Mouse (Mus musculus): Measurements from ENCODE around the gene Ralgps2.

Ralgps2 gene

DNA sequence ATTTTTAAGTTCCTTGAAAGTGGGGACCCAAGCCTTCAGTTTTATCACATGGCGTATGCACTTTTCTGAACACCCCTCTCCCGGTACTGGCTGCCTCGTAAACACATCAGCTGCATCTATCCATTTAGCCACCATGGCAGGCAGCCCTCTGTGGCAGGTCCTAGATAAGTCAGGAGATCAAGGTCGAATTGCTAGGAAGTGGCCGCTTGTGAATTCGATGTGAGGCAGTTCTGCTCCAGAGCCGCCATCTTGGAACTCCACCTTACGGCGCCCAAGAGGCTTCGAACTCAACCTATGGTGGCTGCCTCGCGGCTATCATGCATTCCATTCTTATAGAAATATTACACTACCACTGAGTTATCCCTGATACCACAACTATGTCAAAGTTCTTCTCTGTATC is 14.8 kb upstream of the Ralgps2 start:
- no peak for DNase-seq

- DNase-seq = no peak
Observed at GRCm38 (mm10) chr1:156950354-156950753, 10.9 kb upstream of the Ralgps2 start.

- DNase-seq = peak in 1 of 2 experiments; percentile 24
Observed at GRCm38 (mm10) chr1:156940584-156940983, 1.2 kb upstream of the Ralgps2 start.

- no peak for DNase-seq
Observed at GRCm38 (mm10) chr1:156940142-156940522, 706 bp upstream of the Ralgps2 start.

DNA sequence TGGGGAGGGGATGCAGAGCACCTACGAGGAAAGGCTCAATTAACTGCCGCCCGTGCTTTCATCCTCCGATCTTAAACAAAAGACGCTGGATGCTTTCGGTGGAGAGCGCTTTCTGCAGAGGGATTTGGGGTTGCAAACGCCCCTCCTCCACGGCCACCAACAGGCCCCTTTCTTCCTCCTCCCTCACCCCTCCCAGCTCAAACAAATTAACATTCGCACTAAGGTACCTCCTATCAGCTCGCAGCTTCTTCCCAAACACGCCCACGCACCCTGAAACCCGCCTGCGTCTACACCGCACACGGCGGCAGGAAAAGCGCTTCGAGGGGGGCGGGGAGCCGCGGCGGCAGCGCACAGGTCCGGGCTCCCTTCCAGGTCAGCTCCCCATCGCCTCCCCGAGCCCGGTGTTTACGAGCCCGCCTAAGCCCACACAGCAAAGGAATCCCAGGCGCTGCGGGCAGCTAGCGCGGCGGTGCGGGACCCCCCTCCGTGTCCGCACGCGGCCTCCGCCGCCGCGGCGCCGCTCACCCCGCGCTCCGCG is 652 bp downstream of the Ralgps2 start:
- DNase-seq = peak; percentile 79 to 80

GRCm38 (mm10) chr1:156937436-156937835 is 2.0 kb downstream of the Ralgps2 start:
- DNase-seq = no peak

DNA sequence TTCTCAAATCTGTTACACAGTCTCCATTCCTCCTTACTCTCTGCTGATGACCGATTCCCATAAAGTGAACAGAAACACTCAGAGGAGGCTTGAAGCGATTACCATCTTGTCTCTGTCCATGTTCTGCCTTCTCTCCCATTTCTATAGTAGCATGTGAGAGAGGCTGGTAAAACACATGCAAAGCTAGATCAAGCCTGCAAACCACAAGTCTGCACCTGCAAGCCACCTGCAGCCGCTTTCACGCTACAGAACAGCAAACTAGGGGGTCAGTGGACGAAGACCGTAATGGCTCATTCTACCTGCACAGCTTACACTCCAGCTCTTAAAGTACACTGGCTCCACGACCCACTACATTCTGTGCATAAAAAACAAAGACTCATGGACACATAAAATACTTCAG is 5.7 kb downstream of the Ralgps2 start:
- peak; percentile 42 to 46 for DNase-seq

DNA sequence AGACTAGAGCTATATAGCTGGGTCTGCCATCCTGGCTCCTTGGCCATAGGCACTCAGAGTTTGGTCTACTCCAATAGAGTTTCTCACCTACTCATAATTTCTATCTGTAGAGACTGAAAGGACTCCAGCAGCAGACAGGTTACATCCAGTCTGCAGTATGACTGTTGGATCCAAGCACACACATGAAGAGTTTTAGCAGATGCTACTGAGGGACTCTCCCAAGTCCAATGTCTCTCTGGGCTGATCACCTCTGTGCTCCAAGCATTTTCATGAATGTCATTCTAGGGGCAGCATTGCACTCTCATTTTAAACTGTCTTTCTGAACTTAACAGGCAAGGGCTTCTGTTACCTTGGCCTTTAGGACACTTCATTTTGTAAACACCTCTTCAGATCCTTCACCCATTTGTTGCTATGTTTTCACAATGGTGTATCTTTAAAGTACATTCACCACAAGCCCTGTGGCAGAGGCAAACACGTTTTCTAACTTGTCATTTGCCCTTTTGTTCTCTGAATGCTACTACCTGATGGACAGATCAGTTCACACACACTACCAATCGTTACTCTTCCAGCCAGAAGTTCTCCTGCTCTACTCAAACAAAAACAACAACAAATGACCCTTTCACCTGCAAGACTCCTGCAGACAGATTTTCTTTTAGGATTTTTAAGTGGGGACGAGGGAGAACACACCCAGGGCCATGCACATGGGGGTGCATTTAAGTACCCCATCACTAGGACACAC is 7.2 kb downstream of the Ralgps2 start:
- DNase-seq = no peak

DNA sequence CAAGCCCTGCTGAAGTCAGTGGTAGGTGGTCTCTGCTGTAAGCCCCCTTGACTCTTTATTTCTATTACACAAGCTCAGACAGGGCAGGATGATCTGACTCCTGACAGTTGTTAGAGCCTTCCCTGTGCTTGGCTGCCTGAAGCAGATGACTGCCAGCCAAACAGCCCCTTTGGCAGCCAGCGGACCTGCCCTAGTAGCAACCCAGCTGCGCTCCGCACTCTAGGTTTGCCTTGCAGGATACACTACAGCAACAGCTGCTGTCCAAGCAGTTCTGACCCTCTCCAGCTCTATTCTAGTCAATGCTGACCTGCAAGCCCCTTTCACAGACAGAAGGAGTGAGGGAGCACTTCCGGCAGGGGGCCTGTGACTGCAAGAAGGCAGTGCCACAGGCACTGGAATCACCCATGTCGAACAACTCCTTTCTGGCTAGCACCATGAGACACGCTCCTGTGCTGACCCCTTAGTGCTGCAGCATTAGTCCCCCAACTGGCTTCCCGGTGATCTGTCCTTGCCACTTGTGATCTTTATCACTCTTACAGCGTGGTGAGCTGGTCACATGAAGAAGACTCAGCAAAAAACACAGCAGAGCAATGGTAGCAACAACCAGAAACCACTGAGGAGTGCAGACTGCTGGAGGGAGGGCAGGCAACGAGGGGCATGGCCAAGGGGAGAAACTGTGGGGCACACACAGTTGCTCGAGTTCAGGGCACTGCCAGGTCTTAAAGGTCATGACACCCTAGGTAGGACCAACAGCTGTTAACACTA is 8.1 kb downstream of the Ralgps2 start:
- no peak for DNase-seq

DNA sequence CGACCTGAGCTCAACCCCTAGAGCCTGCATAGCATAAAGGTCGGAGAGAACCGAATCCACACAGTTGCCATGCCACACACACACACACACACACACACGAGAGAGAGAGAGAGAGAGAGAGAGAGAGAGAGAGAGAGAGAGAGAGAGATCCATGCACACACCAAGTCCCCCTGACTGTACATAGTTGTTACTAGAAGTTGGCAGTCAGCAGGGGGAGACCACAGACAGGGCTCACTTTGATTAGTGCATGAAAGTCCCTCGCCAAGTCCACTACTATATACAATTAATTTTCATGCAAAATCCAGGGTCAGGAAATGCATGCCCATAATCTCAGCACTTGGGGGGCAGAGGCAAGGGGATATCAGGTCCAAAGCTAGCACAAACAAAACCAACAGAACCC is 9.2 kb downstream of the Ralgps2 start:
- no peak for DNase-seq

DNA sequence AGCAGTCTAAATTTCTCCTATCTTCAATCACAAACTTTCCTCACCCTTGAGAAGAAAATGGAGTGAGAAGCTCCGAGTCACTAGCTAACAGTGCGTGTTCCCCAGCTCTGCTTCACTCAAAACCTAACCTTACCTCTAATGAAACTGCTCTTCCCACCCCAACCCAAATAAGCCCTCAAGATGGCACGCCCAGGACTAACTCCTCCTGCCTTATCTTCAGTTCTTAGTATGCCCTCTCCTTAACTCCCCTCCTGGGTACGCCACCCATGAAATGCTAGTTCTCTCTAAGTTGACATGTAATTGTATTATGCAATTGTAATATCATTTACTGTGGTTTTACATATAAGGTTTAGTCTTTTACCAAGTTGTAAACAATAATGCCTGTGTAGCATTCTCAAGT is 11.2 kb downstream of the Ralgps2 start:
- no peak for DNase-seq

DNA sequence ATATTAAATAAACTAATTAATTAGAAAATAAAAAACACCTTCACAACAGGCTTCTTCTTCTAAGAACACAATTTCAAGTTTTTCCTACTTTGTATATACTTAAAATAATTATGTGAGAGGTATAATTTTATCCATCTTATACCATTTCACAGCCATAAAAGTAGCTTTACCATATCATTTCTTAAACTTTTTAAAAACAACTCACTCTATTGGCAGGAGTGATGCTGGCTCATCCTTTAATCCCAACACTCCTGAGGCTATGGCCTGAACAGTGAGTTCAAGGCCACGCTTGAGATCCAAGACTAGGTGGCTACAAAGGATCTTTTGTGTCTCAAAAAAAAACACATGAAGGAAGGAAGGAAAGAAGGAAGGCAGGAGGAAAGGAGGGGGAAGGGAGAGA is 15.9 kb downstream of the Ralgps2 start:
- no peak for DNase-seq

DNA sequence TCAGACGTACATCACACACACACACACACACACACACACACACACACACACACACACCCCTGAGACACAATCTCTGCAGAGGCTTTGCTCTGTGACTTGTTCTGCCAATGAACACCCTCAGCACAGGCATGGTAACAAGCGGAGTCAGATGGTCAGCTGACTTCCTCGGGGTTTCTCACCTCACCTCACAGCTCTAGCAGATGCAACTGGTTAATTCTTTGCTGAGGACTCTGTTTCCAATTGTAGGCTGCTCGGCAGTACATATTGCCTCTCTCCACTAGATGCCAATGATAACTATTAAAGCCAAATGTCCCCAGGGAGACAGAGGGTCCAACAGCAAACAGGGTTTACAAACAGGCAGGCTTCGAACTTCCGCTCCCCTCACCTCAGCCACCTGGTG is 16.5 kb downstream of the Ralgps2 start:
- peak; percentile 30 to 32 for DNase-seq

GRCm38 (mm10) chr1:156921290-156921994 is 18.0 kb downstream of the Ralgps2 start:
- DNase-seq = peak; percentile 86 to 88

- DNase-seq = peak; percentile 42 to 65
Observed at GRCm38 (mm10) chr1:156917460-156917859, 22.0 kb downstream of the Ralgps2 start.

- DNase-seq = no peak
Observed at GRCm38 (mm10) chr1:156916361-156916760, 23.1 kb downstream of the Ralgps2 start.

GRCm38 (mm10) chr1:156914942-156915341 is 24.5 kb downstream of the Ralgps2 start:
- peak in 1 of 2 experiments; percentile 23 for DNase-seq

DNA sequence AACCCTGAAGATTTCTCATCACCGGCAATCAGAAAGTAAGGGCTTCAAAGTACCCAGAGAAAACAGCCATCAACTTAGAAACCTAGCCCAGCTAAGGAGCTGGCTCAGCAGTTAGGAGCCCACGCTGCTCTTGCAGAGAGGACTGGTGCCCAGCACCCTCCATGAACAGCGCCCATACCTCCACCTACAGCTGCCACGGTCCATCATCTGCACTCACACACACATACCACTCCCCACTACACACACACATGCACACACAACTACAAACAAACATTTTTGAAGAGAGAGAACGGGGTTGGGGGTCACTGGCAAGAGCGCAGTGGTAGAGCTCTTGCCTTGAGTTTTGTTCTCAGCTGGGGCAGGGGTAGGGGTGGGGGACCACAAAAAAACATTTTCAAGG is 26.2 kb downstream of the Ralgps2 start:
- DNase-seq = no peak

DNA sequence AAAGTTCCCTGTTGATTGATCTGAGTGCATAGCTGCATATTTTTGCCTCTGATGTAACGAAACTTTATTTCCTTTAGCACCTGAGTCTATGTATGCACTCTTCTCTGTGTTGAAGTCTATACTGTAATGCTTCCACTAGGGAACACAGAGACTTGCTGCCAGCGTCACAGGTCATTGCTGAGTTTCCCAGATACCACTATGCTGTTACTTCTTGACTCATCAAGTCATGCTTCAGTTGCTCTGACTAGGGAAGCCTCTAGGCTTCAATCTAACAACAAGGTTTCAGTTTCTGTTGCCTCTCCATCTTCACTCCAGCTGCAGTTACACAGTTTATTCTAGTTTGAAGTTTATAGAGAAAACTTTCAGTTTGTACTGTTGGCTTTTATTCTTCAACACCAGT is 28.5 kb downstream of the Ralgps2 start:
- DNase-seq = peak; percentile 52 to 64

DNA sequence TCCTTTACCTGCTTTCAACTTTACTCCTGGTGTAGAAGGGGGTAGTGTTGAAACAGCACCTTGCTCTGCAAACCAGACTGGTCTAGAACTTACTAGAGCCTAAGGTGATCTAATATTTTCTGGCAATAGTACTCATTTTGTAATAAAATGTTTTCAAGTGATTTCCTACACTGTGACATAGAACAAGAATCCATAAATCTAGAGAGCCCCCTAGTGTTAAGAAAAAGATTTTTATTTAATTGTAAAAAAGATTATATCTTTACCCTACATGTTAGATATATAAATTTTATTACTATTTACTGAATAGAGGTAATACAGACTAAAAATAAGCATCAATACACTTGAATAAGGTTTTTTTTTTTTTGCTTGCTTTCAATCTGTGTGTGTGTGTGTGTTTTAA is 29.6 kb downstream of the Ralgps2 start:
- no peak for DNase-seq

DNA sequence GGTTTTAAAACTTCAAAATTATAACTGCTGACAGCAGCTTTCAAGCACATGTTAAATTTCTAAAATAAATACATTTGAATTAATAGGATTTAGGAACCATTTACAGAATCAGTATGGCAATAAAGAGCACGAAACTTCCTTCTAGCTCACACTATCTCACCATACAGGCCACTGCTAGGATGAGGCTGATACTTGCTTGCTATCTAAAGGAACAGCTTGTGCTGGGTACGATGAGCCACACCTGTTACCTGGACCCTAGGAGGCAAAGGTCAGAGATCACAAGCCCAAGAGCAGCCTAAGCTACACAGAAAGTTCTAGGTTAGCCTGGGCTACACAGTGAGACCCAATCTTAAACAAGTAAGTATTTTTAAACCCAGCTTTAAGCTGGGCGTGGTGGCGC is 30.2 kb downstream of the Ralgps2 start:
- no peak for DNase-seq

DNA sequence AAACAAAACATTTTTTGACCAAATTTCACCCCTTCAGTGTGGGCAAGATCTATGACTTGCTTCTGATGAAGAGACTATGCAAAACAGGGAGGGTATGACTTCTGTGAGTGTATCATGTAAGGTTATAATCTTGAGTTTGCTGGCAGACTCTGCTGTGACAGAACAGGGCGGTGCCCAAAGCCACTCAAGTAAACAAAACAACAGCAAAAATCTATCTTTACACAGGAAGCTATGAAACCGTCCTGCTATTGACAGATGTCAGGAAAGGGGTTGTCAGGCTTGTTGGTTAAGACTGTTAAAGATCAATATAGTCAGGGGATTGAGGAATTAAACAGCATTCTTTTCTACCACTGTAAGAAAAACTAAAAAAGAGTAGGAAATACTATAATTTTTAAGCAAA is 33.8 kb downstream of the Ralgps2 start:
- DNase-seq = no peak

GRCm38 (mm10) chr1:156903899-156904298 is 35.5 kb downstream of the Ralgps2 start:
- no peak for DNase-seq

GRCm38 (mm10) chr1:156901689-156902088 is 37.7 kb downstream of the Ralgps2 start:
- DNase-seq = no peak

Measured in B cell, adult 2 months (primary cell).